Mouse (Mus musculus) gastrocnemius, postnatal 14 days (tissue): ENCODE data around the gene Clec5a. TPM values are rescaled to one million over a fixed set of nuclear protein-coding genes. Genes with fewer than 3 reads are reported as not detected.

Experiments used
- total RNA-seq, 2 experiments: library from RNA; stranded (reverse); gene quantifications; 2 replicates each; pipeline ENCODE4 v1.2.3; 2021

The Clec5a gene
- total RNA-seq, 2 experiments from 2014 or later: 0.42 to 0.43 TPM

Other genes starting within 250 kb of the Clec5a start
- 1 to 10 TPM; 1.8 to 2.0 TPM for gene E330009J07Rik, start 149.7 kb downstream of the Clec5a start, total RNA-seq
- not detected for gene Wee2, start 146.7 kb downstream of the Clec5a start, total RNA-seq
- 10 to 100 TPM; 26.4 to 28.9 TPM for gene Ssbp1, start 114.5 kb downstream of the Clec5a start, total RNA-seq
- not detected for gene Tas2r137, start 94.6 kb downstream of the Clec5a start, total RNA-seq
- not detected for gene Tas2r108, start 92.3 kb downstream of the Clec5a start, total RNA-seq
- gene Prss37, start 66.3 kb downstream of the Clec5a start, total RNA-seq: not detected
- gene Olfr461, start 30.8 kb downstream of the Clec5a start, total RNA-seq: not detected
- not detected for gene Olfr460, start 16.3 kb downstream of the Clec5a start, total RNA-seq
- gene Tas2r138, start 27.5 kb upstream of the Clec5a start, total RNA-seq: not detected
- under 1 TPM; 0.47 to 0.49 TPM for gene Mgam, start 43.0 kb upstream of the Clec5a start, total RNA-seq